Mouse (Mus musculus) bone marrow, adult 2 months (tissue): ENCODE measurements around the gene Ube4a.

Experiments used
- CTCF ChIP-seq: fragments of 200-500 bp; IDR thresholded peaks from 2 replicates; pipeline ENCODE4 v1.5.1; 2011; ENCODE audit warnings: low read length, control low read depth; ENCODE audit not compliant: control insufficient read depth, insufficient read depth
- POLR2A ChIP-seq: fragments of 200-500 bp; IDR thresholded peaks from 2 replicates; pipeline ENCODE4 v1.6.1; 2011; ENCODE audit warnings: low read depth, mild to moderate bottlenecking, control low read depth, low read length, borderline replicate concordance; ENCODE audit not compliant: control insufficient read depth

GRCm38 (mm10) chr9:45008342-45008741 lies 42.9 kb upstream of the Ube4a start:
- no peak for TF ChIP-seq CTCF
- TF ChIP-seq POLR2A = no peak
